Mouse (Mus musculus) testis, adult 2 months (tissue): ENCODE measurements around the gene Wnt10b. TPM values are rescaled to one million over a fixed set of nuclear protein-coding genes. Genes with fewer than 3 reads are reported as not detected.

Experiments used
- H3K27ac ChIP-seq: fragments of 200-500 bp; 2 replicates; pipeline ENCODE4 v1.5.1; 2012; ENCODE audit warnings: low read depth, low read length; ENCODE audit not compliant: control insufficient read depth, insufficient read depth
- H3K27me3 ChIP-seq: fragments of 200-500 bp; 2 replicates; pipeline ENCODE4 v1.6.1; 2012; ENCODE audit warnings: mild to moderate bottlenecking, low read length, moderate library complexity; ENCODE audit not compliant: control insufficient read depth, insufficient read depth
- H3K36me3 ChIP-seq: fragments of 200-500 bp; 2 replicates; pipeline ENCODE4 v1.6.1; 2012; ENCODE audit warnings: mild to moderate bottlenecking, low read length; ENCODE audit not compliant: control insufficient read depth, insufficient read depth
- H3K4me1 ChIP-seq: fragments of 200-500 bp; 2 replicates; pipeline ENCODE4 v1.6.1; 2012; ENCODE audit warnings: low read length; ENCODE audit not compliant: control insufficient read depth, insufficient read depth
- H3K4me3 ChIP-seq: fragments of 200-500 bp; 2 replicates; pipeline ENCODE4 v1.5.1; 2012; ENCODE audit warnings: low read depth, mild to moderate bottlenecking, low read length, moderate library complexity, mixed read lengths; ENCODE audit not compliant: control insufficient read depth
- CTCF ChIP-seq: fragments of 200-500 bp; IDR thresholded peaks from 2 replicates; pipeline ENCODE4 v1.5.1; 2012; ENCODE audit warnings: low read depth, mild to moderate bottlenecking, inconsistent platforms, low read length, moderate library complexity; ENCODE audit not compliant: control insufficient read depth, insufficient read depth, insufficient replicate concordance
- POLR2A ChIP-seq: fragments of 200-500 bp; IDR thresholded peaks from 2 replicates; pipeline ENCODE4 v1.6.1; 2012; ENCODE audit warnings: low read depth, mild to moderate bottlenecking, inconsistent platforms, low read length, moderate library complexity; ENCODE audit not compliant: control insufficient read depth
- polyA plus RNA-seq: library from polyadenylated mRNA; depleted of rRNA; stranded (reverse); fragments of >200 nt; gene quantifications from 2 replicates; pipeline ENCODE4 v1.2.3, GENCODE M21; 2012; rRNA removed

Gene Wnt10b
- polyA plus RNA-seq, 1 experiment: 0.47 TPM

- no peaks in the 10 kb centered on the region for H3K27me3 ChIP-seq
- H3K27ac ChIP-seq: no peak overlapping the region
- H3K4me3 ChIP-seq: no peak overlapping the region; the same call in 1 of the 2 replicates
- TF ChIP-seq CTCF: no peak
- TF ChIP-seq POLR2A: no peak
- no peaks in the 10 kb centered on the region for H3K36me3 ChIP-seq
- H3K4me1 ChIP-seq: peaks cover 21% of the 10 kb centered on the region
Measured at GRCm38 (mm10) chr15:98728366-98728765, 49.6 kb downstream of the Wnt10b start.

GRCm38 (mm10) chr15:98727443-98728321, 50.3 kb downstream of the Wnt10b start, which contains the start of gene Fkbp11:
TSS of gene Fkbp11 (minus strand) at chr15:98728198.
- Histone ChIP-seq H3K4me3 (peak within 1 kb of the TSS; percentile 70), H3K36me3 (no peaks in the 10 kb centered on the region), H3K27ac (no peak within 1 kb of the TSS), H3K27me3 (no peaks in the 10 kb centered on the region), H3K4me1 (peaks cover 21% of the 10 kb centered on the region)
- TF ChIP-seq CTCF (no peak), POLR2A (no peak)

GRCm38 (mm10) chr15:98726746-98727145, 51.2 kb downstream of the Wnt10b start:
- Histone ChIP-seq H3K27ac (no peak overlapping the region), H3K27me3 (no peaks in the 10 kb centered on the region), H3K4me3 (no peak overlapping the region), H3K4me1 (peaks cover 21% of the 10 kb centered on the region), H3K36me3 (no peaks in the 10 kb centered on the region)
- TF ChIP-seq POLR2A (no peak), CTCF (no peak)

GRCm38 (mm10) chr15:98726079-98726478, 51.9 kb downstream of the Wnt10b start:
- TF ChIP-seq POLR2A (no peak), CTCF (no peak)
- Histone ChIP-seq H3K36me3 (no peaks in the 10 kb centered on the region; the same call in 1 of the 2 replicates), H3K4me3 (no peak overlapping the region), H3K27me3 (no peaks in the 10 kb centered on the region), H3K4me1 (peaks cover 21% of the 10 kb centered on the region), H3K27ac (no peak overlapping the region)

GRCm38 (mm10) chr15:98724441-98724840, 53.5 kb downstream of the Wnt10b start:
- Histone ChIP-seq H3K27me3 (no peaks in the 10 kb centered on the region), H3K27ac (no peak overlapping the region), H3K4me1 (peaks cover 21% of the 10 kb centered on the region), H3K36me3 (no peaks in the 10 kb centered on the region; the same call in 1 of the 2 replicates), H3K4me3 (no peak overlapping the region)
- no peak for TF ChIP-seq POLR2A
- no peak for TF ChIP-seq CTCF

GRCm38 (mm10) chr15:98722854-98723253, 55.1 kb downstream of the Wnt10b start:
- no peak overlapping the region for H3K4me3 ChIP-seq
- H3K4me1 ChIP-seq: peaks cover 16% of the 10 kb centered on the region
- H3K27ac ChIP-seq: no peak overlapping the region
- no peaks in the 10 kb centered on the region for H3K27me3 ChIP-seq
- no peak for TF ChIP-seq POLR2A
- no peak for TF ChIP-seq CTCF
- H3K36me3 ChIP-seq: no peaks in the 10 kb centered on the region; the same call in 1 of the 2 replicates

- Histone ChIP-seq H3K27ac (no peak overlapping the region), H3K4me3 (no peak overlapping the region), H3K27me3 (no peaks in the 10 kb centered on the region), H3K36me3 (no peaks in the 10 kb centered on the region; the same call in 1 of the 2 replicates), H3K4me1 (peaks cover 10% of the 10 kb centered on the region)
- TF ChIP-seq CTCF (no peak), POLR2A (no peak)
Measured at GRCm38 (mm10) chr15:98722191-98722590, 55.8 kb downstream of the Wnt10b start.

Other genes starting within 250 kb of the Wnt10b start
- 19.8 and 20.1 TPM in 2 replicates for gene Kansl2, start 243.9 kb downstream of the Wnt10b start, polyA plus RNA-seq
- 11.4 and 15.1 TPM in 2 replicates for gene Ccnt1, start 207.2 kb downstream of the Wnt10b start, polyA plus RNA-seq
- 88.1 and 104 TPM in 2 replicates for gene 4930415O20Rik, start 207.1 kb downstream of the Wnt10b start, polyA plus RNA-seq
- gene Adcy6, start 168.1 kb downstream of the Wnt10b start, polyA plus RNA-seq: 15.0 and 18.8 TPM in 2 replicates
- gene Cacnb3, start 147.3 kb downstream of the Wnt10b start, polyA plus RNA-seq: 3.1 and 3.2 TPM in 2 replicates
- 15.1 and 16.9 TPM in 2 replicates for gene Ddx23, start 115.3 kb downstream of the Wnt10b start, polyA plus RNA-seq
- gene Rnd1, start 100.7 kb downstream of the Wnt10b start, polyA plus RNA-seq: 0.32 and 0.46 TPM in 2 replicates
- gene Ccdc65, start 69.9 kb downstream of the Wnt10b start, polyA plus RNA-seq: 158 and 181 TPM in 2 replicates
- gene Fkbp11, start 50.0 kb downstream of the Wnt10b start, polyA plus RNA-seq: 1.0 and 1.4 TPM in 2 replicates
- 60.1 and 80.4 TPM in 2 replicates for gene Arf3, start 14.9 kb downstream of the Wnt10b start, polyA plus RNA-seq
- gene Wnt1, start 11.7 kb upstream of the Wnt10b start, polyA plus RNA-seq: 3.5 and 4.0 TPM in 2 replicates
- gene Ddn, start 31.3 kb upstream of the Wnt10b start, polyA plus RNA-seq: 0.02 TPM in 1 of 2 replicates, not detected in the other
- 18.4 and 19.5 TPM in 2 replicates for gene Prkag1, start 53.4 kb upstream of the Wnt10b start, polyA plus RNA-seq
- 17.0 and 17.4 TPM in 2 replicates for gene Kmt2d, start 93.1 kb upstream of the Wnt10b start, polyA plus RNA-seq
- gene Rhebl1, start 116.4 kb upstream of the Wnt10b start, polyA plus RNA-seq: 4.6 and 4.8 TPM in 2 replicates
- gene Dhh, start 120.4 kb upstream of the Wnt10b start, polyA plus RNA-seq: 9.4 and 10.8 TPM in 2 replicates
- 478 and 581 TPM in 2 replicates for gene Lmbr1l, start 140.1 kb upstream of the Wnt10b start, polyA plus RNA-seq
- 124 and 148 TPM in 2 replicates for gene Tuba1b, start 156.4 kb upstream of the Wnt10b start, polyA plus RNA-seq
- 2.3 and 2.4 TPM in 2 replicates for gene Gm49450, start 175.4 kb upstream of the Wnt10b start, polyA plus RNA-seq
- gene Tuba1a, start 175.6 kb upstream of the Wnt10b start, polyA plus RNA-seq: 77.2 and 93.1 TPM in 2 replicates